In genomic region chr6:134046136-134046535, GRCm38 (mm10) we compare ENCODE assay signal across 25 mouse cellular contexts. TPM values are rescaled to one million over a fixed set of nuclear protein-coding genes. Genes with fewer than 3 reads are reported as not detected.
DNase-seq lines count a peak whose midpoint lies in the region; ATAC-seq lines count a peak whose summit lies in the region.
"Had no signal": no experiment of that assay in that cellular context is flagged by ENCODE, and none has a peak within 500 bp of the region (broad histone marks: within the 10 kb centered on the region; RNA-seq: fewer than 3 reads in every experiment).

No protein-coding gene starts in this region.

- H3K4me2 ChIP-seq in embryonic facial prominence, embryonic 11.5 days (ENCODE audit: low read depth, low read length): no peak overlapping the region
- H3K4me2 ChIP-seq in neural tube, embryonic 15.5 days: no peak overlapping the region
- H3K4me2 ChIP-seq: hindbrain, embryonic 15.5 days; midbrain, embryonic 11.5 days; neural tube, embryonic 13.5 days had no signal

- H3K9me3 ChIP-seq in embryonic facial prominence, embryonic 11.5 days (replicated peaks; ENCODE audit: control insufficient read depth, low read length): no peaks in the 10 kb centered on the region
- no peaks in the 10 kb centered on the region for H3K9me3 ChIP-seq in embryonic facial prominence, embryonic 10.5 days
- no peaks in the 10 kb centered on the region for H3K9me3 ChIP-seq in neural tube, embryonic 15.5 days (replicated peaks)
- H3K9me3 ChIP-seq: hindbrain, embryonic 15.5 days; neural tube, embryonic 13.5 days had no signal

- no peak overlapping the region for H3K27ac ChIP-seq in embryonic facial prominence, embryonic 11.5 days (replicated peaks; ENCODE audit: low read depth, low read length)
- H3K27ac ChIP-seq in embryonic facial prominence, embryonic 10.5 days (replicated peaks): no peak overlapping the region
- no peak overlapping the region for H3K27ac ChIP-seq in neural tube, embryonic 15.5 days (replicated peaks)
- H3K27ac ChIP-seq: gastrocnemius, adult 2 months; hindbrain, embryonic 15.5 days; liver, embryonic 14.5 days; neural tube, embryonic 13.5 days had no signal

- peak; percentile 33 for DNase-seq in embryonic facial prominence, embryonic 11.5 days (ENCODE audit: low spot score)
- no peak for DNase-seq in embryonic facial prominence, embryonic 10.5 days (ENCODE audit: low spot score)
- DNase-seq in neural tube, embryonic 10.5 days (ENCODE audit: extremely low spot score, low spot score): peak; percentile 26
- DNase-seq in embryo, embryonic 10.5 days (ENCODE audit: low spot score): peak; percentile 36
- DNase-seq in spleen, postnatal 36 days (ENCODE audit: low spot score in 2 of 2): no peak
- no peak for DNase-seq in urinary bladder, adult 18-20 months (ENCODE audit: low spot score in 2 of 2)
- DNase-seq: adrenal gland, postnatal 25 days; cerebellum, adult 11-12 months; cerebellum, adult 9-11 months; gastrocnemius, adult 2 months; gastrocnemius, postnatal 36 days; kidney, adult 11 months; kidney, postnatal 25 days; liver; lung, adult 2 months; lung, postnatal 10 days; thymus, postnatal 14 days had no signal

- no peaks in the 10 kb centered on the region for H3K27me3 ChIP-seq in embryonic facial prominence, embryonic 11.5 days (ENCODE audit: control insufficient read depth, insufficient read depth, low read length)
- H3K27me3 ChIP-seq in embryonic facial prominence, embryonic 10.5 days (replicated peaks; ENCODE audit: low read depth, poor library complexity, severe bottlenecking): no peaks in the 10 kb centered on the region
- no peaks in the 10 kb centered on the region for H3K27me3 ChIP-seq in neural tube, embryonic 15.5 days (replicated peaks)
- H3K27me3 ChIP-seq: hindbrain, embryonic 15.5 days; neural tube, embryonic 13.5 days had no signal

- no peak overlapping the region for H3K9ac ChIP-seq in embryonic facial prominence, embryonic 11.5 days (replicated peaks; ENCODE audit: low read length)
- no peak overlapping the region for H3K9ac ChIP-seq in neural tube, embryonic 15.5 days (replicated peaks)
- H3K9ac ChIP-seq: hindbrain, embryonic 15.5 days; liver, embryonic 14.5 days; neural tube, embryonic 13.5 days had no signal

- H3K36me3 ChIP-seq in embryonic facial prominence, embryonic 11.5 days (replicated peaks; ENCODE audit: control insufficient read depth, insufficient read depth, low read depth, low read length): no peaks in the 10 kb centered on the region
- H3K36me3 ChIP-seq in embryonic facial prominence, embryonic 10.5 days (replicated peaks): peaks cover 6% of the 10 kb centered on the region; the same call in 1 of the 2 replicates
- no peaks in the 10 kb centered on the region for H3K36me3 ChIP-seq in neural tube, embryonic 15.5 days
- H3K36me3 ChIP-seq: hindbrain, embryonic 15.5 days; neural tube, embryonic 13.5 days had no signal

- WGBS in embryonic facial prominence, embryonic 11.5 days: 20% methylated on average over 5 of the region's 5 CpGs
- WGBS in embryonic facial prominence, embryonic 10.5 days: 36% methylated on average over 5 of the region's 5 CpGs
- WGBS in neural tube, embryonic 15.5 days: 25% methylated on average over 5 of the region's 5 CpGs

- no peak overlapping the region for H3K4me3 ChIP-seq in embryonic facial prominence, embryonic 11.5 days (ENCODE audit: low read depth, low read length)
- H3K4me3 ChIP-seq in embryonic facial prominence, embryonic 10.5 days: no peak overlapping the region
- no peak overlapping the region for H3K4me3 ChIP-seq in neural tube, embryonic 15.5 days (replicated peaks)
- H3K4me3 ChIP-seq: erythroblast, embryonic 14.5 days; gastrocnemius, adult 2 months; hindbrain, embryonic 15.5 days; myocyte; neural tube, embryonic 13.5 days had no signal

- ATAC-seq in embryonic facial prominence, embryonic 11.5 days (replicated peaks; ENCODE audit: insufficient number of reproducible peaks, low FRiP score, low TSS enrichment, low read depth): no peak
- ATAC-seq in neural tube, embryonic 15.5 days (ENCODE audit: low FRiP score): no peak
- ATAC-seq: forebrain, embryonic 16.5 days had no signal

- no peaks in the 10 kb centered on the region for H3K4me1 ChIP-seq in embryonic facial prominence, embryonic 11.5 days (ENCODE audit: control insufficient read depth, insufficient read depth, low read length)
- peaks cover 71% of the 10 kb centered on the region for H3K4me1 ChIP-seq in embryonic facial prominence, embryonic 10.5 days
- H3K4me1 ChIP-seq in neural tube, embryonic 15.5 days: peaks cover 58% of the 10 kb centered on the region

RNA-seq across cellular contexts. Expression of gene Etv6, which starts 10.6 kb away (rescaled TPM):
- 15.7 and 15.9 TPM in 2 replicates for polyA plus RNA-seq in embryonic facial prominence, embryonic 11.5 days (2014; fragmentation: Nextera tagmentation; extraction: Ambion mirVana)
- polyA plus RNA-seq in embryonic facial prominence, embryonic 10.5 days (2016; fragmentation: Nextera tagmentation; extraction: Ambion mirVana): 16.6 and 17.0 TPM in 2 replicates
- polyA plus RNA-seq in neural tube, embryonic 15.5 days (2015; fragmentation: Nextera tagmentation; extraction: Ambion mirVana): 5.8 and 9.1 TPM in 2 replicates

Comparison
In these comparisons a context has a peak if more than half of its experiments do, and no peak if none do; other contexts are left out.
1. DNase-seq: peak in embryonic facial prominence, embryonic 11.5 days (single experiment), neural tube, embryonic 10.5 days (single experiment) and embryo, embryonic 10.5 days (single experiment); none in embryonic facial prominence, embryonic 10.5 days (single experiment), spleen, postnatal 36 days (0 of 2) and urinary bladder, adult 18-20 months (0 of 2).